Mouse (Mus musculus) small intestine, adult 2 months (tissue): ENCODE results near the gene Plce1. TPM values are rescaled to one million over a fixed set of nuclear protein-coding genes. Genes with fewer than 3 reads are reported as not detected.

Source experiments
- H3K27ac ChIP-seq: fragments of 200-500 bp; 2 replicates; pipeline ENCODE4 v1.5.1; 2012; ENCODE audit warnings: low read depth, low read length, control low read depth, inconsistent platforms; ENCODE audit not compliant: insufficient read depth
- H3K27me3 ChIP-seq: fragments of 200-500 bp; 2 replicates; pipeline ENCODE4 v1.6.1; 2012; ENCODE audit warnings: mild to moderate bottlenecking, moderate library complexity, low read length, inconsistent platforms; ENCODE audit not compliant: control insufficient read depth, insufficient read depth
- H3K36me3 ChIP-seq: fragments of 200-500 bp; 2 replicates; pipeline ENCODE4 v1.6.1; 2012; ENCODE audit warnings: mild to moderate bottlenecking, low read length, control low read depth, inconsistent platforms; ENCODE audit not compliant: control insufficient read depth, insufficient read depth
- H3K4me1 ChIP-seq: fragments of 200-500 bp; 2 replicates; pipeline ENCODE4 v1.6.1; 2012; ENCODE audit warnings: low read length, inconsistent platforms, mixed read lengths; ENCODE audit not compliant: control insufficient read depth, insufficient read depth, insufficient read length
- H3K4me3 ChIP-seq: fragments of 200-500 bp; 2 replicates; pipeline ENCODE4 v1.5.1; 2012; ENCODE audit warnings: low read depth, mild to moderate bottlenecking, control low read depth, inconsistent platforms, low read length, moderate library complexity
- CTCF ChIP-seq: fragments of 200-500 bp; IDR thresholded peaks from 2 replicates; pipeline ENCODE4 v1.5.1; 2012; ENCODE audit warnings: low read depth, mild to moderate bottlenecking, control low read depth, inconsistent platforms, low read length, moderate library complexity, mixed read lengths; ENCODE audit not compliant: insufficient replicate concordance, insufficient read length; ENCODE audit errors: extremely low read depth
- POLR2A ChIP-seq: fragments of 200-500 bp; IDR thresholded peaks from 2 replicates; pipeline ENCODE4 v1.6.1; 2012; ENCODE audit warnings: low read depth, mild to moderate bottlenecking, control low read depth, inconsistent platforms, low read length, moderate library complexity
- WGBS: fragments of 180-500 bp; shearing (Covaris S2); methylation state at CpG from one replicate; pipeline ENCODE4 v1.1.7; 2018; 5-methylcytosine and 5-hydroxymethylcytosine counted together
- polyA plus RNA-seq: library from polyadenylated mRNA; depleted of rRNA; stranded (reverse); fragments of >200 nt; gene quantifications from 2 replicates; pipeline ENCODE4 v1.2.3, GENCODE M21; 2012; rRNA removed

Plce1 gene
- polyA plus RNA-seq, 1 experiment: 2.6 TPM

- peak within 1 kb of the TSS; percentile 95 for H3K4me3 ChIP-seq
- H3K27ac ChIP-seq: no peak within 1 kb of the TSS
- TF ChIP-seq CTCF (peak; percentile 97), POLR2A (peak; percentile 51; the same call in 1 of the 2 replicates)
- H3K4me1 ChIP-seq: no peaks in the 10 kb centered on the region; the same call in 1 of the 2 replicates
- H3K27me3 ChIP-seq: peaks cover 2% of the 10 kb centered on the region; the same call in 1 of the 2 replicates
- H3K36me3 ChIP-seq: peaks cover 14% of the 10 kb centered on the region
- under 1% methylated on average over 38 of the region's 38 CpGs for WGBS
Measured at GRCm38 (mm10) chr19:38818766-38819426, 338.0 kb downstream of the Plce1 start, which contains the start of gene Noc3l. Noc3l (minus strand) TSS chr19:38819237.

GRCm38 (mm10) chr19:38819427-38819802 is 338.5 kb downstream of the Plce1 start:
- Histone ChIP-seq H3K27me3 (peaks cover 2% of the 10 kb centered on the region; the same call in 1 of the 2 replicates), H3K36me3 (peaks cover 9% of the 10 kb centered on the region), H3K4me1 (no peaks in the 10 kb centered on the region; the same call in 1 of the 2 replicates), H3K27ac (no peak overlapping the region), H3K4me3 (peak overlapping the region; percentile 95)
- TF ChIP-seq POLR2A: no peak
- TF ChIP-seq CTCF: no peak
- WGBS: 9% methylated on average over 16 of the region's 16 CpGs

- TF ChIP-seq POLR2A (no peak), CTCF (no peak)
- peaks cover under 1% of the 10 kb centered on the region for H3K36me3 ChIP-seq
- no peak overlapping the region for H3K4me3 ChIP-seq
- H3K27me3 ChIP-seq: peaks cover 2% of the 10 kb centered on the region
- 88% methylated on average over 4 of the region's 4 CpGs for WGBS
- H3K27ac ChIP-seq: no peak overlapping the region
- no peaks in the 10 kb centered on the region; the same call in 1 of the 2 replicates for H3K4me1 ChIP-seq
Measured at GRCm38 (mm10) chr19:38820186-38820804, 339.4 kb downstream of the Plce1 start.

GRCm38 (mm10) chr19:38833224-38833623 is 352.3 kb downstream of the Plce1 start:
- no peak overlapping the region for H3K4me3 ChIP-seq
- WGBS: 37% methylated on average over 1 of the region's 1 CpGs
- no peak overlapping the region for H3K27ac ChIP-seq
- H3K36me3 ChIP-seq: no peaks in the 10 kb centered on the region
- TF ChIP-seq CTCF: no peak
- TF ChIP-seq POLR2A: no peak
- peaks cover 2% of the 10 kb centered on the region; the same call in 1 of the 2 replicates for H3K4me1 ChIP-seq
- H3K27me3 ChIP-seq: no peaks in the 10 kb centered on the region

Other genes with a start within 250 kb of the Plce1 start
- gene Lgi1, start 216.6 kb upstream of the Plce1 start, polyA plus RNA-seq: not detected in 2 replicates
- 25.1 and 36.9 TPM in 2 replicates for gene Slc35g1, start 85.1 kb upstream of the Plce1 start, polyA plus RNA-seq